Mouse (Mus musculus) hematopoietic multipotent progenitor cell, adult 10-12 weeks (in vitro differentiated cells): ENCODE data around the gene Cirbp. TPM values are rescaled to one million over a fixed set of nuclear protein-coding genes. Genes with fewer than 3 reads are reported as not detected.

Experiments used
- polyA plus RNA-seq: library from polyadenylated mRNA; stranded (reverse); fragments of >175 nt; gene quantifications from 2 replicates; pipeline ENCODE4 v1.2.3, GENCODE M21; 2012; ENCODE audit warnings: low replicate concordance

Cirbp gene
- 157 and 188 TPM in 2 replicates for polyA plus RNA-seq

GRCm38 (mm10) chr10:80165392-80166128, at the start of gene Cirbp:
Gene Cirbp, plus strand, starts transcription at chr10:80165985.

DNA sequence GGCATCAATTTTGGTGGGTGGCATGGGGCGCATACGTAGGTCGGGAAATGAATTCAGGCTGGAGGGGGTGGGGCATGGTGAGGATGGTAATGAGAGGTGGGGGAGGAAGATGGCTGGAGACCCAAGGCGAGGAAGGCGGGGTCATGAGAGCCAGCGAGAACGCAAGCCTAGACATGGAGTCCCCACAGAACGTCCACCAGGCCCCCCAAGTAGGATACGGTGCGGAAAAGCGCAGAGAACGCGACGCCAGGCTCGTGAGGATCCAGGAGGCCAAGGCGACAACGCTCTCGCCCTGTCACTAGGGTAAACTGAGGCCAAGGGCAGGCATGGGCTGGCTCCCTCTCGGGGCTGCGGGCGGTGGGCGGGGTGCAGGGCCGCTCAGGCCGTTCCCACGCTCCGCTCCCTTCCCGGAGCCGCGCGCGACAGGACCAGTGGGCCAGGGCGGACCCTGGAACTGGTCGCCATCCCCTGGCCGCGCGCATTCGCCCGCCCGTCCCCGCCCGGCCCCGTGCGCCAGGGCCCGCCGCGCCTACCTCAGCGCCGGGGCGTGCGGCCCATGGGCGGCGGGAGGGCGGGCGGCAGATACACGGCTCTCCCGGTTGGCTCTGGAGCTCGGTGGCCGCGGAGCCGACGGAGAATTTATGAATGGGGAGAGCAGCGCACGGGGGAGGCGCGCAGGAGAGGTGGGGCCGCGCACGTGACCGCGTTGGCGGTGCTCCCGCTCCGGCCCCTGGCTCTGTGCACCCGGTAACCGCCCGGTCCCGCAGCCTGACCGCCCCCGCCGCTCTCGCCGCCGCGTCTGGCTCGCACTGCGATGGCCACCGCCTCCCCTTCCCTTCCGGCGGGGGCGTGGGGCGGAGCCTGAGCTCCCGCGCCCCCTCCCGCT, 27.0 kb upstream of the Cirbp start, which contains the start of gene Atp5d:
Gene Atp5d (plus strand): TSS at position 80 of the 886 bp plus-strand sequence.

DNA sequence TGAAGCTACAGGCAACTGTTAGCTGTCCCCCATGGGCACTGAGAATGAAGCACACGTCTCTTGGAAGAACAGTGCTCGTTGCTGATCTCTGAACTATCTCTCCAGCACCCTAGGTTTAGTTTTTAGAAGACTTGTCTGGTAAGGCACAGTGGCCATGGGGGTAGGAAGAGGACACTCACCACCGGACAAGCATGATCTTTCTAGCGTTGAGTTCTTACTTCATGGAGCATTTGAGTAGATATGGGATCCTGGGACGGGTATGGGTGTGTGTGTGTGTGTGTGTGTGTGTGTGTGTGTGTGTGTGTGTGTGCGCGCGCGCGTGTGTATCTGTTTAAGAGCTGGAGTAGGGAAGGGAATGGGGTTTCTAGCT, 25.1 kb upstream of the Cirbp start, which contains the start of gene Cbarp:
Gene Cbarp (minus strand): TSS at position 170 of the 370 bp plus-strand sequence.

DNA sequence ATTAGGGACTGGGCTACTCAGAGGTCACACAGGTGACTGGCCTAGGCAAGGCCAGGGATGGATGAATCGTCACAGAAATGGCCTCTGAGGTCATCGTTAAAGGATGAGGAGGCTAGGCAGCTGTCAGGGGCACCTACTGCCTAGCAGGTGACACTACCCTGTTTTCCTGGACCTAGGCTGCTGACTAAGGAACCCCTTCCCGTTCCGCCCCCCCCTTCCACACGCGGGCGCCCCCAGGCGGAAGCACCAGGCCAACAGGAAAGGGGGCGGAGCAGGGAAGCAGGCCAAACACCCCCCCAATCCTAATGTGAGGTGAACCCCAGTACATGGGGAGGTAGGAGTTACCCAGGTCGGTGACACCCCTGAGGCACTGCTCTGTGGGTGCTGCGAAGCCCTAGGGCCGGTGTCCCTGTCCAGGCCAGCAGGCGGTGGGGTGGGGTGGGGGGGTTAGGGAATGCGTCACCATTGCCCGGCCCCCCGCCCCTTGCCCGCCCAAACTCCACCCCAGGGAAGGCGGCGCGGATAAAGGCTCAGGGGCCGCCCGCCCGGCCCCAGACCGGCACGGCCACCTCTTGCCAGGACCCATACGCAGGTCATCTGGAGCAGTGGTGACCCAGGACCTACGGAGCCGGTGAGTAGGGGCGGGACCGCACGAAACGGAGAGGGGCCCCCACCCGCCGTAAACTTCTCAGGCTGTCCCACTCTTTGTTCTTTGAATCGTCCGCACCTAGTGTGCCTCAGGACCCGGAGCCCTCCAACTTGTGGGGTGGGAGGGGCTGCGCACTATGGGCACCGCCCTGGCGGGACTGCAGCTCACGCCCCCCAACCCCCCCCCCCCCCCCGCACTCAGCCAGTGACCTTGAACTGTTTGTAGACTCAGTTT, 17.8 kb upstream of the Cirbp start, which contains the start of gene Midn:
Gene Midn (plus strand): TSS at position 554 of the 883 bp plus-strand sequence.

GRCm38 (mm10) chr10:80172527-80173292, 6.9 kb downstream of the Cirbp start, which contains the start of gene 1600002K03Rik:
Gene 1600002K03Rik, plus strand, starts transcription at chr10:80172944.

GRCm38 (mm10) chr10:80179068-80180051, 13.6 kb downstream of the Cirbp start, which contains the start of gene Efna2:
Gene Efna2, plus strand, starts transcription at chr10:80179482.

Other genes starting within 250 kb of the Cirbp start
- 1.2 and 3.0 TPM in 2 replicates for gene Kiss1r, start 249.0 kb upstream of the Cirbp start, polyA plus RNA-seq
- gene R3hdm4, start 244.8 kb upstream of the Cirbp start, polyA plus RNA-seq = 194 and 217 TPM in 2 replicates
- 90.3 and 327 TPM in 2 replicates for gene Arid3a, start 238.9 kb upstream of the Cirbp start, polyA plus RNA-seq
- gene Wdr18, start 205.8 kb upstream of the Cirbp start, polyA plus RNA-seq = 29.7 and 32.3 TPM in 2 replicates
- 0.17 and 0.43 TPM in 2 replicates for gene Grin3b, start 195.3 kb upstream of the Cirbp start, polyA plus RNA-seq
- gene Tmem259, start 181.7 kb upstream of the Cirbp start, polyA plus RNA-seq = 311 and 927 TPM in 2 replicates
- 876 and 1,258 TPM in 2 replicates for gene Cnn2, start 177.4 kb upstream of the Cirbp start, polyA plus RNA-seq
- 42.0 and 76.1 TPM in 2 replicates for gene Abca7, start 169.5 kb upstream of the Cirbp start, polyA plus RNA-seq
- gene Arhgap45, start 149.3 kb upstream of the Cirbp start, polyA plus RNA-seq = 660 and 1,623 TPM in 2 replicates
- gene Polr2e, start 126.2 kb upstream of the Cirbp start, polyA plus RNA-seq = 68.4 and 166 TPM in 2 replicates
- gene Gpx4, start 118.8 kb upstream of the Cirbp start, polyA plus RNA-seq = 298 and 797 TPM in 2 replicates
- gene Sbno2, start 60.4 kb upstream of the Cirbp start, polyA plus RNA-seq = 99.1 and 152 TPM in 2 replicates
- 99.1 and 132 TPM in 2 replicates for gene Stk11, start 50.2 kb upstream of the Cirbp start, polyA plus RNA-seq
- gene Atp5d, start 27.4 kb upstream of the Cirbp start, polyA plus RNA-seq = 650 and 864 TPM in 2 replicates
- gene Cbarp, start 25.1 kb upstream of the Cirbp start, polyA plus RNA-seq = 25.3 and 46.2 TPM in 2 replicates
- 365 and 523 TPM in 2 replicates for gene Midn, start 17.7 kb upstream of the Cirbp start, polyA plus RNA-seq
- 6.8 and 15.3 TPM in 2 replicates for gene 1600002K03Rik, start 7.0 kb downstream of the Cirbp start, polyA plus RNA-seq
- gene Efna2, start 13.5 kb downstream of the Cirbp start, polyA plus RNA-seq = 1.4 and 2.8 TPM in 2 replicates
- gene Mum1, start 60.4 kb downstream of the Cirbp start, polyA plus RNA-seq = 36.6 and 116 TPM in 2 replicates
- 141 and 175 TPM in 2 replicates for gene Ndufs7, start 83.1 kb downstream of the Cirbp start, polyA plus RNA-seq
- gene Gamt, start 95.0 kb downstream of the Cirbp start, polyA plus RNA-seq = 1.6 and 3.6 TPM in 2 replicates
- 294 and 420 TPM in 2 replicates for gene Dazap1, start 95.5 kb downstream of the Cirbp start, polyA plus RNA-seq
- gene Rps15, start 126.5 kb downstream of the Cirbp start, polyA plus RNA-seq = 1,574 and 8,825 TPM in 2 replicates
- 0.78 and 1.1 TPM in 2 replicates for gene Apc2, start 130.0 kb downstream of the Cirbp start, polyA plus RNA-seq
- gene 2310011J03Rik, start 154.6 kb downstream of the Cirbp start, polyA plus RNA-seq = 60.0 and 110 TPM in 2 replicates
- 8.5 and 14.2 TPM in 2 replicates for gene Pcsk4, start 163.5 kb downstream of the Cirbp start, polyA plus RNA-seq
- gene Reep6, start 164.0 kb downstream of the Cirbp start, polyA plus RNA-seq = 4.6 and 5.4 TPM in 2 replicates
- gene Adamtsl5, start 182.4 kb downstream of the Cirbp start, polyA plus RNA-seq = 0.74 and 1.1 TPM in 2 replicates
- not detected in 2 replicates for gene Plk5, start 190.5 kb downstream of the Cirbp start, polyA plus RNA-seq
- 21.9 and 48.1 TPM in 2 replicates for gene Mex3d, start 221.7 kb downstream of the Cirbp start, polyA plus RNA-seq
- 141 and 180 TPM in 2 replicates for gene Mbd3, start 233.6 kb downstream of the Cirbp start, polyA plus RNA-seq
- 422 and 621 TPM in 2 replicates for gene Uqcr11, start 240.8 kb downstream of the Cirbp start, polyA plus RNA-seq